Mouse (Mus musculus) stomach, postnatal 0 days (tissue): Measurements from ENCODE around the gene Rimbp2. TPM values are rescaled to one million over a fixed set of nuclear protein-coding genes. Genes with fewer than 3 reads are reported as not detected.
"Not testable (repeated sequence)": the region's sequence is repeated elsewhere in the genome, so short reads cannot be mapped to it uniquely, and the experiment has no call there.

Source experiments
- ATAC-seq: fragments of 200-750 bp; cut with Nextera tagmentation; 2 replicates; pipeline ENCODE4 v1.8.0; 2017; ENCODE audit not compliant: low FRiP score, low TSS enrichment
- DNase-seq: peaks from one replicate; pipeline ENCODE4 v3.0.0-alpha.2; 2016; ENCODE audit warnings: low spot score
- H3K27ac ChIP-seq: fragments of 300-500 bp; sonication (generic); replicated peaks from 2 replicates; pipeline ENCODE4 v1.5.1; 2014; ENCODE audit warnings: mild to moderate bottlenecking, control low read depth
- H3K27me3 ChIP-seq: fragments of 300-500 bp; sonication (generic); 2 replicates; pipeline ENCODE4 v1.6.1; 2014; ENCODE audit warnings: low read length; ENCODE audit not compliant: control insufficient read depth, insufficient read depth
- H3K36me3 ChIP-seq: fragments of 300-500 bp; sonication (generic); 2 replicates; pipeline ENCODE4 v1.6.1; 2014; ENCODE audit warnings: low read length, mixed read lengths; ENCODE audit not compliant: control insufficient read depth, insufficient read depth
- H3K4me1 ChIP-seq: fragments of 300-500 bp; sonication (generic); replicated peaks from 2 replicates; pipeline ENCODE4 v1.6.1; 2014; ENCODE audit warnings: antibody characterized with exemption; ENCODE audit not compliant: control insufficient read depth, insufficient read depth
- H3K4me2 ChIP-seq: fragments of 300-500 bp; sonication (generic); replicated peaks from 2 replicates; pipeline ENCODE4 v1.6.1; 2014; ENCODE audit warnings: low read depth, mild to moderate bottlenecking, control low read depth, moderate library complexity
- H3K4me3 ChIP-seq: fragments of 300-500 bp; sonication (generic); 2 replicates; pipeline ENCODE4 v1.5.1; 2014; ENCODE audit warnings: low read depth, low read length, control low read depth
- H3K9ac ChIP-seq: fragments of 300-500 bp; sonication (generic); 2 replicates; pipeline ENCODE4 v1.6.1; 2014; ENCODE audit warnings: mild to moderate bottlenecking, low read length, control low read depth, mixed read lengths
- H3K9me3 ChIP-seq: fragments of 300-500 bp; sonication (generic); 2 replicates; pipeline ENCODE4 v1.6.1; 2016; ENCODE audit warnings: low read length; ENCODE audit not compliant: control insufficient read depth
- CTCF ChIP-seq: IDR thresholded peaks from 2 replicates; pipeline ENCODE4 v1.5.1; 2016; ENCODE audit warnings: antibody characterized with exemption, low read depth, mild to moderate bottlenecking, moderate library complexity
- EP300 ChIP-seq: optimal IDR thresholded peaks from 2 replicates; pipeline ENCODE3; 2016; ENCODE audit warnings: antibody characterized with exemption
- WGBS: fragments of 180-500 bp; shearing (Covaris S2); extraction: QIAGEN DNeasy Blood & Tissue Kit; methylation state at CpG from one replicate; pipeline ENCODE4 v1.1.7; 2014; 5-methylcytosine and 5-hydroxymethylcytosine counted together
- polyA plus RNA-seq: library from polyadenylated mRNA; unstranded; fragments of >200 nt; fragmentation: Nextera tagmentation; extraction: Ambion mirVana; gene quantifications from 2 replicates; pipeline ENCODE4 v1.2.1, GENCODE M21; 2015

Rimbp2 gene
- polyA plus RNA-seq, 1 experiment from 2014 or later: 0.17 TPM

DNA sequence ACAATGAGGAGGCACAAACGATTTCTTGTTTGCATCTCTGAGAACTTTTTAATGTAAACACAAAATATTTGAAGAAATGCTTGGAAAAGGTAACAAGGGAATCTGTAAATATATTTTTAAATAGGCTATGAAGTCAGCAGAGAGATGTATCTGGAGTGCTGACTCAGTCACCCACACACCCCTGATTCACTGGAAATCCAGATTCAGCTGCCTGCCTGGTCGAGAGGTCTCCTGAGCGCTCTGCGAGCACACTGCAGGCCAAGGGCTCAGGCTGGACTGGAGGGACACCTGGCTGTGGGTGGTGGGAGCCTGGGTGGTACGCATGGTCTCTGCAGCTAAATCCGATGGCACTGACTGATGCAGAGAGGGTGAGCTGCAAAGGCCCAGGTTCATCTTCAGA lies 31.2 kb upstream of the Rimbp2 start:
- Histone ChIP-seq H3K27ac (no peak overlapping the region), H3K9ac (no peak overlapping the region), H3K9me3 (no peaks in the 10 kb centered on the region), H3K27me3 (no peaks in the 10 kb centered on the region), H3K4me1 (no peaks in the 10 kb centered on the region), H3K36me3 (peaks cover 6% of the 10 kb centered on the region), H3K4me2 (no peak overlapping the region), H3K4me3 (no peak overlapping the region)
- no peak for TF ChIP-seq EP300
- no peak for DNase-seq
- 86% methylated on average over 6 of the region's 6 CpGs for WGBS
- ATAC-seq: no peak

GRCm38 (mm10) chr5:128981607-128982006 lies 28.3 kb upstream of the Rimbp2 start:
- Histone ChIP-seq H3K36me3 (peaks cover 6% of the 10 kb centered on the region), H3K27me3 (no peaks in the 10 kb centered on the region), H3K9me3 (no peaks in the 10 kb centered on the region), H3K27ac (no peak overlapping the region), H3K4me3 (no peak overlapping the region), H3K4me2 (no peak overlapping the region), H3K9ac (no peak overlapping the region), H3K4me1 (no peaks in the 10 kb centered on the region)
- ATAC-seq (peak; percentile 75; the same call in 1 of the 2 replicates), DNase-seq (peak; percentile 69)
- WGBS: 26% methylated on average over 12 of the region's 12 CpGs
- TF ChIP-seq CTCF: peak; percentile 89
- no peak for TF ChIP-seq EP300

GRCm38 (mm10) chr5:128980857-128981256 lies 27.6 kb upstream of the Rimbp2 start:
- H3K9ac ChIP-seq: no peak overlapping the region
- WGBS: 66% methylated on average over 7 of the region's 7 CpGs
- no peak for TF ChIP-seq EP300
- TF ChIP-seq CTCF: no peak
- H3K36me3 ChIP-seq: peaks cover 3% of the 10 kb centered on the region; the same call in 1 of the 2 replicates
- no peak for DNase-seq
- no peaks in the 10 kb centered on the region for H3K9me3 ChIP-seq
- H3K27me3 ChIP-seq: no peaks in the 10 kb centered on the region
- ATAC-seq: no peak
- no peaks in the 10 kb centered on the region for H3K4me1 ChIP-seq
- H3K27ac ChIP-seq: no peak overlapping the region
- H3K4me2 ChIP-seq: no peak overlapping the region
- H3K4me3 ChIP-seq: no peak overlapping the region

DNA sequence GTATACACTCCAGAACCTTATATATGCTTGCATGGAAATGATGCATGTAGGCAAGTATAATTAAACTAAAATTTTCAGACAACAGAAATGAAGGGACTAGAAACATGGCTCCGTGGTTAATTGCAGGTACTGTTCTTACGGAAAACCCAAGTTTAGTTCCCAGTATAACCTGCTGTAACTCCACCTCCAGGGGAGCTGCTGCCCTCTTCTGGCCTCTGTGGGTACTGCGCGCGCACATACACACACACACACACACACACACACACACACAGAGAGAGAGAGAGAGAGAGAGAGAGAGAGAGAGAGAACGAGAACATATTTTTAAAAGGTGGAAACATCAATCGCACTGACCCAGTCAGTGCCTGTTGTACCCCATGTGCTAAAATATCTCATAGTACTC lies 25.7 kb upstream of the Rimbp2 start:
- no peak for TF ChIP-seq EP300
- peak; percentile 24; the same call in 1 of the 2 replicates for TF ChIP-seq CTCF
- H3K9ac ChIP-seq: no peak overlapping the region
- ATAC-seq (no peak), DNase-seq (no peak)
- H3K4me3 ChIP-seq: no peak overlapping the region
- WGBS: over 99% methylated on average over 7 of the region's 7 CpGs
- H3K36me3 ChIP-seq: no peaks in the 10 kb centered on the region
- H3K27me3 ChIP-seq: no peaks in the 10 kb centered on the region
- H3K9me3 ChIP-seq: no peaks in the 10 kb centered on the region
- no peaks in the 10 kb centered on the region for H3K4me1 ChIP-seq
- H3K27ac ChIP-seq: no peak overlapping the region
- H3K4me2 ChIP-seq: no peak overlapping the region

DNA sequence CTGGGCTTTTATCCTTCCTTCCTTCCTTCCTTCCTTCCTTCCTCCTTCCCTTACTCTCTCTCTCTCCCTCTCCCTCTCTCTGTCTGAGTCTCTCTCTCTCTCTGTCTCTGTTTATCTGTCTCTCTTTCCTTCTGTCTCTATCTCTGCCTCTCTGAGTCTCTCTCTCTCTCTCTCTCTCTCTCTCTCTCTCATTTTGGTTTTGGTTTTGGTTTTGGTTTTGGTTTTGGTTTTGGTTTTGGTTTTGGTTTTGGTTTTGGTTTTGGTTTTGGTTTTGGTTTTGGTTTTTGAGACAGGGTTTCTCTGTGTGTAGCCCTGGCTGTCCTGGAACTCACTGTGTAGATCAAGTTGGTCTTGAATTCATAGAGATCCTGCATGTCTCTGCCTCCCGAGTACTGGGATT lies 24.2 kb upstream of the Rimbp2 start:
- not testable (repeated sequence) for H3K4me2 ChIP-seq

GRCm38 (mm10) chr5:128976266-128976665 lies 23.0 kb upstream of the Rimbp2 start:
- WGBS: 27% methylated on average over 4 of the region's 4 CpGs
- no peak overlapping the region for H3K4me2 ChIP-seq

More for the DNA sequence above, 24.2 kb upstream of the Rimbp2 start:
- H3K4me3 ChIP-seq, H3K4me1 ChIP-seq, H3K27me3 ChIP-seq, H3K9me3 ChIP-seq, H3K27ac ChIP-seq, H3K36me3 ChIP-seq, DNase-seq, H3K9ac ChIP-seq, ATAC-seq: not testable (repeated sequence)
- WGBS: 74% methylated on average over 1 of the region's 1 CpGs

More at GRCm38 (mm10) chr5:128976266-128976665, 23.0 kb upstream of the Rimbp2 start:
- 0 out of 2 replicates have a peak, but pooled peaks have one; percentile 27 for ATAC-seq
- DNase-seq: peak; percentile 46
- Histone ChIP-seq H3K4me3 (no peak overlapping the region), H3K36me3 (no peaks in the 10 kb centered on the region), H3K9ac (no peak overlapping the region), H3K27me3 (no peaks in the 10 kb centered on the region), H3K9me3 (no peaks in the 10 kb centered on the region), H3K27ac (no peak overlapping the region), H3K4me1 (no peaks in the 10 kb centered on the region)
- TF ChIP-seq CTCF: peak; percentile 65
- TF ChIP-seq EP300: no peak
